Mouse (Mus musculus): ENCODE results near the gene Vmn1r236.

The Vmn1r236 gene

DNA sequence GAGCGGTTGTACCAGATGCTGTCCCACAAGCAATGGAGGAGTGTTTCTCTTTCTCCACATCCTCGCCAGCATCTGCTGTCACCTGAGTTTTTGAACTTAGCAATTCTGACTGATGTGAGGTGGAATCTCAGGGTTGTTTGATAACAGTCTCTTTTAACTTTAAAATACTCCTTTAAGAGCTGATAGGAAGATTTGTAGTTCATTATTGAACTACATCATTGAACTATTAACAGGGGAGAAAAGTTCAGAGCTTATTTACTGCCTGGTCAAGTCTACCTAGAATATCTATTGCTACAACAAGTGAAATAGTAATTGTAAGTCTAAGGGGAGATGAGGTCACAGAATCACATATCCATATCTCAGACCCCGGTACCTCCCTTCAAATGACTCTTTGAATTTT lies at the start of gene Vmn1r236:
Gene Vmn1r236 (plus strand): TSS at position 301 of the 400 bp plus-strand sequence.
- DNase-seq = no peak

DNA sequence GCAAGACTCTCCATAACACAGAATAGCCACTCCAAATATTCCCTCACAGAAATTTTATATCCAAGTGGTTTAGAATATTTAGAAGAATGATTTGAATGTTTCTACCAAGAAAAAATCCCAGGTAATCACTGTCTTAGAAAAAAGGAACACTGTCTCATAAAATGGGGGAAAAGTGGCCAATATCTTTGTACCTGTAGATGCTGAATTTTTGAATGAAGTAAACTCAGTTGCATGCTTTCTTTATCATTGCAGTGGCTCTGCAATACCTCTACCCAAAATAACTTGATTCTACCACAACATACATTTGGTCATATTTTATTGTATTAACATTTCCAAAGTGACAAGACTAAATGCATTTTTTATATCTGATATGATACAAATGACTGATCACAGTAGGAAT lies 26.6 kb upstream of the Vmn1r236 start, which contains the start of gene Vmn1r235:
Gene Vmn1r235 (plus strand): TSS at position 301 of the 400 bp plus-strand sequence.
- DNase-seq = no peak

DNA sequence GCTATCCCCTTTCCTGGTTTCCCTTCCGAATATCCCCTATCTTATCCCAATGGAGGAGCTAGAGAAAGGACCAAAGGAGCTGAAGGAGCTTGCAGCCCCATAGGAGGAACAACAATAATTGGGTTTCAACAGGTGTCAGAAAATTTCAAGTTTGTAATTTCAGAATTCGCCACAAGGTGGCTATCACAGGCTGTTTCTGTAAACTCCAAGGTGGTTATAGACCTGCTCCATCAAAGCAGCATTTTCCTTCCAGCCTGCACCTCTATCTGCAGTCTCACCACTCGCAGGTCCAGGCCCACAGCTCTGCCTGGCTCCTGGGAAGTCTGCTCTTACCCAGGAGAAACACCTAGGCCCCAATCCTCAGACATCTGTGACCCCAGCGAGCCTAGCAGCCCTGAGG lies 10.6 kb upstream of the Vmn1r236 start:
- peak; percentile 68 for DNase-seq

DNA sequence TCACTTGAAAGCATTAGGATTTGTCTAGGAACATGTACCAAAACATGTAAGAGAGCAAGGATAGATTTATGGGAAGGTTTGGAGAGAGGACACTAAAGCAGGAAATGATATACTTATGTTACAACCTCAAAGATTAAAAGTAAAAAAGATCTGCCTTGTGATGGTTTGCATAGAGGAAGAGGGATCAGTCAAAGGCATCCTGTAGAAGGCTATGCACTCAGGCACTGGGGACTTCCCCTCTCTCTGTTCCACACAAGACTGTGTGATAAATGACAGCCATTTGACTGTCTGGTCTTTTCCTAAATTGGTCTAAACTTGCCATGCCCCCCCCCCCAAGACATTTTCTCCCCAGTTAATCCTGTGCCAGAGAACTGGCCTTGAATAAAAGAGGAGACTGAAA lies 1.7 kb downstream of the Vmn1r236 start:
- no peak for DNase-seq

DNA sequence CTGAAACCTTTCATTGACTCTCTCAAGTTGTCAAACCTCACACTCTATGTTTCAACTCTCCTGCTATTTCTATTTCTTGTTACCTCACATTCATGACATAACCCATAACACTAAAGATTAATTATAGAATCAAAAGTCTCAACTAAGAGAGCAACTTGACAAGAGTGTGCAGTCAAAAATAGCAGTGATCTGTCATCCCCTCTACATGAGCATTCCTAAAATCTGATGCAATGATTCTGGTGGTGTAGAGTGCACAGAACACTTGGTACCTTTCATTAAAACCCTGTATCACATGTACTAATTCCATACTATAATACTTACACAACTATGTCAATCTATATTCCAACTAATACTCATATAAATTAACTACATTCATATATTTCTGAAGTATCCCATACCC lies 7.0 kb downstream of the Vmn1r236 start:
- DNase-seq = no peak

DNA sequence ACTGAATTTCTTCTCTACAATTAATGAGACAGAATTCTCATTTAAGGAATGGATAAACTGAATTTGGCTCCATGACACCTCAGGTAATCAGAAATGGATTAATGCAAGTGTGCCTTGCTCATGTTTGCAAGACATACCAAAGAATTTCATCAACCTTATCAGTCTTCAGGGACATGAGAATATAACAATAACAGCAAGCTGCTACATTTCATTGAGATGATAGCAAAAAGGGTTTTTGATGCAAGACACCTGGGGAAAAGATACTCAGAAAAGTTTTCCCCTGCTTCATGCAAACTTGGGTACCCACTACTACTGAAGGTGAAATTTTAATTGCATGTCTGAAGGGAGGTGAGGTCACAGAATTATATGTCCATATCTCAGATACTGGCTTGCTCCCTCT lies 28.8 kb downstream of the Vmn1r236 start, which contains the start of gene Vmn1r237:
Gene Vmn1r237 (plus strand): TSS at position 301 of the 400 bp plus-strand sequence.
- no peak for DNase-seq
